Mouse (Mus musculus): ENCODE data around the gene Rpl31. TPM values are rescaled to one million over a fixed set of nuclear protein-coding genes. Genes with fewer than 3 reads are reported as not detected.
A peak's percentile ranks its signal among the peaks of the same experiment; 100 is the strongest.

The Rpl31 gene
- polyA plus RNA-seq, 1 experiment from 2014 or later, result 474 TPM

DNA sequence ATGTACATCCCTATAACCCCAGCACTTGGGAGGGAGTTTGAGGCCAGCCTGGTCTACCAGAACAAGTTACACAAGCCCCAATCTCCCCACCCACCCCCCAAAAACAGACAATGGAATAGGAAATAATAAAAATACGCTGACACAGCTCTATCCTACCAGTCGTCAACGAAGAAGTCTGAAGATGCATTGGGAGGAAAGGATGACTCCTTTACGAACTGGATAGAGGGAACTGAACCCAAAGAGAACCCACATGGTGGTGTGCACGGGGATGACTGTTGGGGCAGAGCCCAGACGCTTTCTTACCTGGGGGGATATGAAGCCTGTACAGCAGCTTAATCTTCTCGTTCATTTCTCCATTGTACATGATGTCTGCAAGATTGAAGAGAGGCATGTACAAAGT is 8.5 kb downstream of the Rpl31 start:
- H3K9me3 ChIP-seq (ENCODE audit: control insufficient read depth, low read length), result no peaks in the 10 kb centered on the region
- no peak overlapping the region for H3K4me3 ChIP-seq (ENCODE audit: low read depth, low read length)
- H3K4me2 ChIP-seq, result no peak overlapping the region
- no peak overlapping the region for H3K27ac ChIP-seq (ENCODE audit: low read depth, low read length)
- no peaks in the 10 kb centered on the region for H3K4me1 ChIP-seq (ENCODE audit: control insufficient read depth, insufficient read depth, low read length)
- WGBS, result 91% methylated on average over 7 of the region's 7 CpGs
- H3K27me3 ChIP-seq (ENCODE audit: control insufficient read depth, insufficient read depth, low read length), result no peaks in the 10 kb centered on the region
- peak; percentile 78 for DNase-seq (ENCODE audit: low spot score, missing footprints)
- no peak overlapping the region for H3K9ac ChIP-seq (ENCODE audit: low read length)
- H3K36me3 ChIP-seq (ENCODE audit: control insufficient read depth, insufficient read depth, low read length), result peaks cover 8% of the 10 kb centered on the region
- no peak for ATAC-seq (ENCODE audit: low FRiP score)

DNA sequence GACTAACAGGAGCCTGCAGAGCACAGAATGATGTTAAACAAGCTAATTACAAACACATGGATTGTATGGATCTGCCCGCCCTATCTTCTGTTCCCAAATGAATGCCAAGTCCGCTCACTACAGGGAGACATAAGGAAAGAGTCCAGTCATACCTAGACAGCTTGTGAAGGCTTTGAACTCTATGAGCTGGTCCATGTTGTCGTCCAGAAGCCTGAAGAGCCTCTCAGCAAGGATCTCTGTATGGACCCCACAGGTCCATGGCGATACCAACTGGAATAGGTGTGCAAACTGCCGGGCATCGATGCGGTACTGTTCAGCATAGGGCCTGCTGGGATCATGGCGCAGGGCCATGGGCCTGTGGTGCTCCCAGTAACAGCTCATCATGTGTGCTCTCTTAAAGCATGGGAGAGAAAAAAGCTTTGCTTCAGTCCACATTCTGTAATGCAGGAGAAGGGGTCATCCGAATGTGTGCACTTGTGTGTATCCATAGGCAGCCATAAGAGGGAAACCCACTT is 9.1 kb downstream of the Rpl31 start:
- 94% methylated on average over 9 of the region's 9 CpGs for WGBS
- no peak for ATAC-seq (ENCODE audit: low FRiP score)

DNA sequence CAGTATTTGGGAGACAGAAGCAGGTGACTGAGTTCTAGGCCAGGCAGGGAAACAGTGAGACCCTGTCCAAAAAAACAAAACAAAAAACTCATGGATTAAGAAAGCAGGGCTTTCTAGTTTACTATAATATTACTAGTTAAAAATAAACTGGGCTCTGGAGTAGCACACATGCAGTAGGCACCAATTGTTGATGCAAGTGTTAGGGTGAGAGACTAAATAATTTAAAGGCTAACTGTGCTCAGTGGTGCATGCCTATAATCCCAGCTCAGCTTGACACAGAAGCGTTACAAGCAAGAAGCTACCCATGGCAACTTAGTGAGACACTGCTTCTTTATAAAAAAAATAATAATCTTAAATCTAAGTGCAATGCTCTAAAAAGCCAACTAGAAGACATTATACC is 10.9 kb downstream of the Rpl31 start:
- H3K36me3 ChIP-seq (ENCODE audit: control insufficient read depth, insufficient read depth, low read length), result no peaks in the 10 kb centered on the region; the same call in 1 of the 2 replicates
- WGBS, result 41% methylated on average over 1 of the region's 1 CpGs
- no peak overlapping the region for H3K9ac ChIP-seq (ENCODE audit: low read length)
- no peaks in the 10 kb centered on the region for H3K27me3 ChIP-seq (ENCODE audit: control insufficient read depth, insufficient read depth, low read length)
- no peaks in the 10 kb centered on the region for H3K9me3 ChIP-seq (ENCODE audit: control insufficient read depth, low read length)
- no peaks in the 10 kb centered on the region for H3K4me1 ChIP-seq (ENCODE audit: control insufficient read depth, insufficient read depth, low read length)
- ATAC-seq (ENCODE audit: low FRiP score), result no peak
- H3K4me2 ChIP-seq, result no peak overlapping the region
- H3K27ac ChIP-seq (ENCODE audit: low read depth, low read length), result no peak overlapping the region
- peak; percentile 54 for DNase-seq (ENCODE audit: low spot score, missing footprints)
- H3K4me3 ChIP-seq (ENCODE audit: low read depth, low read length), result no peak overlapping the region

More for the DNA sequence above, 9.1 kb downstream of the Rpl31 start:
- H3K4me1 ChIP-seq (ENCODE audit: control insufficient read depth, insufficient read depth, low read length), result no peaks in the 10 kb centered on the region
- H3K27ac ChIP-seq (ENCODE audit: low read depth, low read length), result no peak overlapping the region
- DNase-seq (ENCODE audit: low spot score, missing footprints), result peak; percentile 65
- no peaks in the 10 kb centered on the region for H3K27me3 ChIP-seq (ENCODE audit: control insufficient read depth, insufficient read depth, low read length)
- no peak overlapping the region for H3K9ac ChIP-seq (ENCODE audit: low read length)
- H3K36me3 ChIP-seq (ENCODE audit: control insufficient read depth, insufficient read depth, low read length), result peaks cover 7% of the 10 kb centered on the region
- H3K4me3 ChIP-seq (ENCODE audit: low read depth, low read length), result no peak overlapping the region
- no peaks in the 10 kb centered on the region for H3K9me3 ChIP-seq (ENCODE audit: control insufficient read depth, low read length)
- no peak overlapping the region for H3K4me2 ChIP-seq

DNA sequence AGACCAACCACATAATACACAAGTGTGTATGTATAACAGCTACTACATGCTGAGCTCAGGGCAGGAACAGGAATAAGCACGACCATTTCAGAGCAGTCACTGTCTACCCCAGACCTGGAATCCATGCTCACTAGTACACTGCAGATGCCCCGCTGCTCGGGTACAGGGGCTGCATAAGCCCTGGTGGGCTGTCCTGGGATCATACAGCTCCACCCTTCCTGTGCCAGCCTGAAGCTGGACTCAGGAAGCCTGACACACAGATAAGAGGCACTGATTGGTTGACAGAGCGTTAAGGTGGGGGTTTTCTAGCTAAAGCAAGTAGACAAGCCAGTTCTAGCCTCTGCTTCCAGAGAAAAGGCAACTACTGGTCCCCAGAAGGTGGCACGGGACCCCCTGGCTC is 11.4 kb downstream of the Rpl31 start:
- H3K27me3 ChIP-seq (ENCODE audit: control insufficient read depth, insufficient read depth, low read length), result no peaks in the 10 kb centered on the region
- no peak overlapping the region for H3K4me3 ChIP-seq (ENCODE audit: low read depth, low read length)
- no peak for ATAC-seq (ENCODE audit: low FRiP score)
- no peak overlapping the region for H3K9ac ChIP-seq (ENCODE audit: low read length)
- no peaks in the 10 kb centered on the region for H3K9me3 ChIP-seq (ENCODE audit: control insufficient read depth, low read length)
- no peak overlapping the region for H3K27ac ChIP-seq (ENCODE audit: low read depth, low read length)
- 74% methylated on average over 5 of the region's 5 CpGs for WGBS
- no peaks in the 10 kb centered on the region for H3K4me1 ChIP-seq (ENCODE audit: control insufficient read depth, insufficient read depth, low read length)
- no peaks in the 10 kb centered on the region for H3K36me3 ChIP-seq (ENCODE audit: control insufficient read depth, insufficient read depth, low read length)
- DNase-seq (ENCODE audit: low spot score, missing footprints), result peak; percentile 65
- no peak overlapping the region for H3K4me2 ChIP-seq

DNA sequence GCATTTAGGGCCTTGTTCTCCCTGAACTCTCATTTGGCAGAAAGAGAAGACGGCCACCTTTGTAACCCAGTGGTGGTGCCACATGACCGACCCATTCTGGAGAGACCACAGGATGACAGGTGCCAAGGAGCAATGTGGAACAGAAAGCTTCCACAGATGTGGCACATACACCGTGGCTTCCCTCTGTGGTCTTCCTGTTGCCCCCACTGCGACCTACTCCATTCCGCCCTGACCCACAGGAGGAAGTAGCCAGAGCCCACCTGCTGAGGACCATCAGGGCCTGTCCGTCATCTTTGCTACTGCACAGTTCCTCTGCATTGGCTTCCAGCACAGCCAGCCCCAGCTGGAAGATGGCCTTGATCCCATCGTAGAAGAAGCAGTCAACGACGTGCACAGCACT is 13.4 kb downstream of the Rpl31 start:
- Histone ChIP-seq H3K9ac (ENCODE audit: low read length) (no peak overlapping the region), H3K36me3 (ENCODE audit: control insufficient read depth, insufficient read depth, low read length) (no peaks in the 10 kb centered on the region), H3K4me3 (ENCODE audit: low read depth, low read length) (no peak overlapping the region), H3K4me1 (ENCODE audit: control insufficient read depth, insufficient read depth, low read length) (no peaks in the 10 kb centered on the region), H3K27me3 (ENCODE audit: control insufficient read depth, insufficient read depth, low read length) (no peaks in the 10 kb centered on the region), H3K9me3 (ENCODE audit: control insufficient read depth, low read length) (no peaks in the 10 kb centered on the region), H3K27ac (ENCODE audit: low read depth, low read length) (no peak overlapping the region), H3K4me2 (no peak overlapping the region)
- no peak for ATAC-seq (ENCODE audit: low FRiP score)
- peak; percentile 19 for DNase-seq (ENCODE audit: low spot score, missing footprints)
- 84% methylated on average over 9 of the region's 9 CpGs for WGBS

DNA sequence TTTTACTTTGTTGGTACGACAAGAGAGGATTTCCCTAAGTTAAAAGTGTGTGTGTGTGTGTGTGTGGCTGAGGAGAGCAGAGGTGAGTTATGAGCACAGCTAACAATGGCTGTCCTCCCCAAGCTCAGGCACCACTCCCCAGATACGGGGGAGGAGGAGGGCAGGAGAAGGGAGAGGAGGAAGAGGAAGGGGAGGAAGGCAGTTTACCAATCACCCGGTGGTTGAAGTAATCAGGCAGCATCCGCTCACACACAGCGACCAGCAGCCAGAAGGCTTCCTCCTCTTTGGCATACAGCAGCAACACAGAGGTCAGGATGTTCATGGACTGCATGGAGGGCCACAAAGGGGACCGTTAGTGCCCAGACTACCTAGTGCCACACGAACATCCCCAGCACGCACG is 17.3 kb downstream of the Rpl31 start:
- ATAC-seq (ENCODE audit: low FRiP score) (no peak), DNase-seq (ENCODE audit: low spot score, missing footprints) (no peak)
- Histone ChIP-seq H3K9me3 (ENCODE audit: control insufficient read depth, low read length) (no peaks in the 10 kb centered on the region), H3K27me3 (ENCODE audit: control insufficient read depth, insufficient read depth, low read length) (no peaks in the 10 kb centered on the region), H3K9ac (ENCODE audit: low read length) (no peak overlapping the region), H3K27ac (ENCODE audit: low read depth, low read length) (no peak overlapping the region), H3K36me3 (ENCODE audit: control insufficient read depth, insufficient read depth, low read length) (no peaks in the 10 kb centered on the region), H3K4me1 (ENCODE audit: control insufficient read depth, insufficient read depth, low read length) (no peaks in the 10 kb centered on the region), H3K4me3 (ENCODE audit: low read depth, low read length) (no peak overlapping the region), H3K4me2 (no peak overlapping the region)
- 86% methylated on average over 9 of the region's 9 CpGs for WGBS

DNA sequence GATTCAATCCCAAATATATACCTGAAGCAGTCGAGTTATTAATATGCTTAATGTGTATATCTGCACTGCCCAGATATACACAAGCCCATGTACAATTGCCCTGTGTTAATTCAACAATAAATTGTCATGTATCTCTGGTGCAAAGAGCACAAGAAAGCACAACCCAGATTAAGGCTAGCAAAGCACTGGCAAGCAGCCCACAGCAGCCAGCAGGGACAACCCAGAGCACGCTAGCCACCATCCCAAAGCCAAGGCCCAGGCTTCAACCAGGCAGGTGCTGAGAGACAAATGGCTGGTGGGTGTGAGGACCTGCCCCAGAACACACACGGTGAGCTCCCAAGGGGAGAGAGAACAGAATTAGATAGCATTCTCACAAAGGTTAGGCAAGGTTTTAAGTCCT is 18.8 kb downstream of the Rpl31 start:
- DNase-seq (ENCODE audit: low spot score, missing footprints), result no peak
- 83% methylated on average over 3 of the region's 3 CpGs for WGBS
- Histone ChIP-seq H3K27ac (ENCODE audit: low read depth, low read length) (no peak overlapping the region), H3K9me3 (ENCODE audit: control insufficient read depth, low read length) (no peaks in the 10 kb centered on the region), H3K9ac (ENCODE audit: low read length) (no peak overlapping the region), H3K36me3 (ENCODE audit: control insufficient read depth, insufficient read depth, low read length) (no peaks in the 10 kb centered on the region), H3K27me3 (ENCODE audit: control insufficient read depth, insufficient read depth, low read length) (no peaks in the 10 kb centered on the region), H3K4me2 (no peak overlapping the region), H3K4me3 (ENCODE audit: low read depth, low read length) (no peak overlapping the region), H3K4me1 (ENCODE audit: control insufficient read depth, insufficient read depth, low read length) (no peaks in the 10 kb centered on the region)
- no peak for ATAC-seq (ENCODE audit: low FRiP score)

DNA sequence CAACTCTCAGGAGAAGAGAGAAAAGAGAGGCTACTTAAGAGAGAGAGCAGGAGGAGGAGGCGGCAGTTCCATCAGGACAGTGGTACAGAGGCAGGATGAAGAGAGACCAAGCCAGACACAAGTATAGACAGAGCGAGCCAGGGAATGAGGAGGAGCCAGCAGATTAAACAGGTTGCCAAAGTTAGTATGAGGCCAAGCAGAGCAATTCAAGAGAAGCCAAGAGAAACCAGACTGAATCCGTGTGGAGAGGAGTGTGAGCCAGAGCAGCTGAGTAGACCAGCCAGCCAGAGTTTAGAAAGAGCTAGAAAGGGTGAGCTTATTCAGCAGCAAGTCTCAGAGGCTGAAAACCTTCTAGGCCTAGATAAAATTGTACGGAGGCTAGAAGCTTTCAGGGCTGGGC is 19.9 kb downstream of the Rpl31 start:
- H3K9me3 ChIP-seq (ENCODE audit: control insufficient read depth, low read length), result no peaks in the 10 kb centered on the region
- WGBS, result 88% methylated on average over 4 of the region's 4 CpGs
- H3K4me3 ChIP-seq (ENCODE audit: low read depth, low read length), result no peak overlapping the region
- no peak overlapping the region for H3K4me2 ChIP-seq
- peak; percentile 62 for DNase-seq (ENCODE audit: low spot score, missing footprints)
- no peak overlapping the region for H3K9ac ChIP-seq (ENCODE audit: low read length)
- ATAC-seq (ENCODE audit: low FRiP score), result no peak
- no peaks in the 10 kb centered on the region for H3K27me3 ChIP-seq (ENCODE audit: control insufficient read depth, insufficient read depth, low read length)
- no peaks in the 10 kb centered on the region for H3K36me3 ChIP-seq (ENCODE audit: control insufficient read depth, insufficient read depth, low read length)
- no peaks in the 10 kb centered on the region for H3K4me1 ChIP-seq (ENCODE audit: control insufficient read depth, insufficient read depth, low read length)
- no peak overlapping the region for H3K27ac ChIP-seq (ENCODE audit: low read depth, low read length)

DNA sequence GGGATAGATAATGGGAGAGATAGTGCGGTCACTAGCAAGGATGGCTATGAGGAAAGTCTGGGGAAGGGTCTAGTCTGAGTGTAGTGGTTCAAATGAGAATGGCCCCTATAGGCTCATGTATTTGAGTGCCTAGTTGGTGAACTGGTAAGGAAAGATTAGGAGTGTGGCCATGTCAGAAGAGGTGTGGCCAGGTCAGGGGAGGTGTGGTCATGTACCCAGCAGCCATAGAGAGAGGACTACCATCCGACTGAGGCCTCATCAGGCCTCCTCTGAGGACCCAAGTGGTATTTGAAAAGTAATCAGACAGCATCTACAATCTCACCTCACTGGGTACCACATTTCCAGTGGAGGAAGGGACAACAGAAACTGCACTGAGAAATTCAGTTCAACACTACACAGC is 20.5 kb downstream of the Rpl31 start:
- ATAC-seq (ENCODE audit: low FRiP score) (no peak), DNase-seq (ENCODE audit: low spot score, missing footprints) (peak; percentile 19)
- Histone ChIP-seq H3K4me1 (ENCODE audit: control insufficient read depth, insufficient read depth, low read length) (no peaks in the 10 kb centered on the region), H3K4me2 (no peak overlapping the region), H3K36me3 (ENCODE audit: control insufficient read depth, insufficient read depth, low read length) (no peaks in the 10 kb centered on the region), H3K9ac (ENCODE audit: low read length) (no peak overlapping the region), H3K27ac (ENCODE audit: low read depth, low read length) (no peak overlapping the region), H3K9me3 (ENCODE audit: control insufficient read depth, low read length) (no peaks in the 10 kb centered on the region), H3K27me3 (ENCODE audit: control insufficient read depth, insufficient read depth, low read length) (no peaks in the 10 kb centered on the region), H3K4me3 (ENCODE audit: low read depth, low read length) (no peak overlapping the region)
- 85% methylated on average over 2 of the region's 2 CpGs for WGBS

DNA sequence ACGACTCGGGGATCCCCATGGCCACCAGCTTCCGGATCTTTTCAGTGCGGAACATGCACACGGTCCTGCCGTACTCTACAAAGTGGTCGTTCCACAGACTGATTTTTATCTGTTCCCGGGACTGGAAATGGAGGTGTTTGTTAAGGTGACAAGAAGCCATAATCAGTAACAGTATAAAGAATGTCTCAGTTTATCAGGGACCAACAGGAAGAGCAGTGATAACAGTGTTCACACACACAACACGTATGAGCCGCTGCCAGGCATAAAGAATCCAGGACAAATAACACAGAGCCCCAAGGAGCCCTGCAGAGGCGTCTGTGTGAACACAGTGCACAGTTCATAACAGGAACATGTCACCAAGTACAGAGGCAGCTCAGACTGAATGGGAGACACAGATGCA is 21.7 kb downstream of the Rpl31 start:
- Histone ChIP-seq H3K9me3 (ENCODE audit: control insufficient read depth, low read length) (no peaks in the 10 kb centered on the region), H3K4me2 (no peak overlapping the region), H3K36me3 (ENCODE audit: control insufficient read depth, insufficient read depth, low read length) (no peaks in the 10 kb centered on the region), H3K27me3 (ENCODE audit: control insufficient read depth, insufficient read depth, low read length) (no peaks in the 10 kb centered on the region), H3K9ac (ENCODE audit: low read length) (no peak overlapping the region), H3K4me3 (ENCODE audit: low read depth, low read length) (no peak overlapping the region), H3K4me1 (ENCODE audit: control insufficient read depth, insufficient read depth, low read length) (no peaks in the 10 kb centered on the region), H3K27ac (ENCODE audit: low read depth, low read length) (no peak overlapping the region)
- no peak for ATAC-seq (ENCODE audit: low FRiP score)
- 93% methylated on average over 11 of the region's 11 CpGs for WGBS
- DNase-seq (ENCODE audit: low spot score, missing footprints), result no peak
